Mouse (Mus musculus) G1E-ER4 (cell line): ENCODE data around the gene Tfap2e. TPM values are rescaled to one million over a fixed set of nuclear protein-coding genes. Genes with fewer than 3 reads are reported as not detected.

ENCODE experiments used
- GATA1 ChIP-seq: IDR thresholded peaks from one replicate; pipeline ENCODE4 v1.8.0; 2012; ENCODE audit warnings: low read length, inconsistent platforms
- polyA plus RNA-seq: library from polyadenylated mRNA; stranded (reverse); fragments of >175 nt; gene quantifications from 2 replicates; pipeline ENCODE4 v1.2.3, GENCODE M21; 2012

Tfap2e gene
- polyA plus RNA-seq = 0.04 TPM in 1 of 2 replicates, not detected in the other

- TF ChIP-seq GATA1 = no peak
These were observed at the start of gene Tfap2e for GRCm38 (mm10) chr4:126736001-126736414. TSS of gene Tfap2e (minus strand) at chr4:126736240.

GRCm38 (mm10) chr4:126782996-126783395, 47.0 kb upstream of the Tfap2e start:
- TF ChIP-seq GATA1 = no peak

GRCm38 (mm10) chr4:126782512-126782911, 46.5 kb upstream of the Tfap2e start:
- TF ChIP-seq GATA1 = no peak

- TF ChIP-seq GATA1 = no peak
These were observed 45.8 kb upstream of the Tfap2e start for GRCm38 (mm10) chr4:126781871-126782270.

- no peak for TF ChIP-seq GATA1
These were observed 44.1 kb upstream of the Tfap2e start for GRCm38 (mm10) chr4:126779826-126780775.

- no peak for TF ChIP-seq GATA1
These were observed 43.1 kb upstream of the Tfap2e start for GRCm38 (mm10) chr4:126779148-126779581.

GRCm38 (mm10) chr4:126775182-126775581, 39.1 kb upstream of the Tfap2e start:
- no peak for TF ChIP-seq GATA1

- peak; percentile 53 for TF ChIP-seq GATA1
These were observed 37.8 kb upstream of the Tfap2e start for GRCm38 (mm10) chr4:126773871-126774270.

- TF ChIP-seq GATA1 = no peak
These were observed 34.8 kb upstream of the Tfap2e start for GRCm38 (mm10) chr4:126770831-126771230.

GRCm38 (mm10) chr4:126769800-126770563, 33.9 kb upstream of the Tfap2e start:
- TF ChIP-seq GATA1 = no peak

- TF ChIP-seq GATA1 = no peak
These were observed 27.4 kb upstream of the Tfap2e start for GRCm38 (mm10) chr4:126763483-126763882.

- TF ChIP-seq GATA1 = no peak
These were observed 26.7 kb upstream of the Tfap2e start for GRCm38 (mm10) chr4:126762586-126763359.

GRCm38 (mm10) chr4:126759435-126759834, 23.4 kb upstream of the Tfap2e start:
- TF ChIP-seq GATA1 = no peak

GRCm38 (mm10) chr4:126758299-126758698, 22.3 kb upstream of the Tfap2e start:
- no peak for TF ChIP-seq GATA1

- TF ChIP-seq GATA1 = no peak
These were observed 20.7 kb upstream of the Tfap2e start for GRCm38 (mm10) chr4:126756766-126757165.

- TF ChIP-seq GATA1 = no peak
These were observed 18.8 kb upstream of the Tfap2e start for GRCm38 (mm10) chr4:126754736-126755374.
